Mouse (Mus musculus): Measurements from ENCODE around the gene Washc4. TPM values are rescaled to one million over a fixed set of nuclear protein-coding genes. Genes with fewer than 3 reads are reported as not detected.

Washc4 gene
- polyA plus RNA-seq, 1 experiment from 2014 or later, result 21.7 TPM

DNA sequence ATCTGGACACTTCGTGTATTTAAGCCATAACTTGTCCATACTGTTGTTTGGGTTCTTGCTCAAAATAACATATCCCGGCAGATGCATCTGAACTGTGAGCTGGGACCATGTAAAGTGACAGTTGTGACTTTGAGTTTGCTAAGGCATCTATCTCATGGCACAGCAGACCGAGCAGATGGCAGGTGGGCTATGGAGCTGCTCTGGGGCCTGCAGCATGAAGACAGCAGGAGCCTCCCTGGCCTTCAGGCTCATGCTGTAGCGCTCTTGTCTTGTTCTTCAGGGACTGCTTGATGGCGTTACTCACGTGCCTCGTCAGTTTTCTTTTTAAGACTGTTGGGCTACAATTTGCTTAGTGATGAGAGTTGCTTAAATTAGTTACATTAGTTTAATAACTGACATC, 49.1 kb downstream of the Washc4 start:
- H3K27ac ChIP-seq, result no peak overlapping the region
- peaks cover 46% of the 10 kb centered on the region for H3K36me3 ChIP-seq (ENCODE audit: insufficient read depth, low read length)
- no peak overlapping the region for H3K9ac ChIP-seq (ENCODE audit: low read depth, low read length)
- H3K4me1 ChIP-seq (replicated peaks; ENCODE audit: insufficient read depth, low read length), result no peaks in the 10 kb centered on the region
- no peak for TF ChIP-seq CTCF (IDR thresholded peaks at IDR 0.05; ENCODE audit: low read depth)
- ATAC-seq (replicated peaks; ENCODE audit: low FRiP score, low read depth), result no peak
- no peaks in the 10 kb centered on the region for H3K27me3 ChIP-seq (ENCODE audit: insufficient read depth, low read length)
- no peak overlapping the region for H3K4me3 ChIP-seq (replicated peaks; ENCODE audit: low read depth, low read length)
- DNase-seq (ENCODE audit: low spot score), result no peak
- no peak overlapping the region for H3K4me2 ChIP-seq (ENCODE audit: low read length)
- H3K9me3 ChIP-seq (replicated peaks; ENCODE audit: low read length), result no peaks in the 10 kb centered on the region
- WGBS, result 90% methylated on average over 7 of the region's 7 CpGs

- no peak overlapping the region for H3K9ac ChIP-seq (ENCODE audit: low read depth, low read length)
- H3K4me2 ChIP-seq (ENCODE audit: low read length), result no peak overlapping the region
- H3K9me3 ChIP-seq (replicated peaks; ENCODE audit: low read length), result no peaks in the 10 kb centered on the region
- peaks cover 43% of the 10 kb centered on the region for H3K36me3 ChIP-seq (ENCODE audit: insufficient read depth, low read length)
- H3K4me1 ChIP-seq (replicated peaks; ENCODE audit: insufficient read depth, low read length), result no peaks in the 10 kb centered on the region
- no peak overlapping the region for H3K4me3 ChIP-seq (replicated peaks; ENCODE audit: low read depth, low read length)
- H3K27ac ChIP-seq, result no peak overlapping the region
- ATAC-seq (replicated peaks; ENCODE audit: low FRiP score, low read depth) (no peak), DNase-seq (ENCODE audit: low spot score) (no peak)
- 89% methylated on average over 5 of the region's 5 CpGs for WGBS
- no peaks in the 10 kb centered on the region for H3K27me3 ChIP-seq (ENCODE audit: insufficient read depth, low read length)
- no peak for TF ChIP-seq CTCF (IDR thresholded peaks at IDR 0.05; ENCODE audit: low read depth)
Measured at GRCm38 (mm10) chr10:83594526-83594925, 51.0 kb downstream of the Washc4 start.

DNA sequence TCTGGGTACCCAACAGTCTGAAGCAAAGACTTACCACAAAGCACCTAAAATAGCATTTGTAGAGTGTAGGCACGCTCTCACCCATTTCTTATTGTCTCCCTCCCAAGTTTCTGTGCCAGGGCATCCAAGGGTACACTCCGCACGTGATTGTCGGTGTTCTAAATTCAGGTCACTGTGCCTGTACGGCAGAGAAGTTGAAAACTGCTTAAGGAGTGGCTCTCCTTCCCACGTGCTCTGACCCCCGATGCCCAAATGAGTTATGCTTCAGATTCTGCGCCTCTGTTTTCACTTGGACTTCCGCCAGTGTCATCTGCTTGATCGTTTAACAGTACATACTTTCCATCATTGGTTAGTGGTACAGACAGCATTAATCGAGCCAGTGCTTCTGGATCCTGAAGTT, 57.1 kb downstream of the Washc4 start:
- Histone ChIP-seq H3K4me3 (replicated peaks; ENCODE audit: low read depth, low read length) (no peak overlapping the region), H3K27me3 (ENCODE audit: insufficient read depth, low read length) (no peaks in the 10 kb centered on the region)

DNA sequence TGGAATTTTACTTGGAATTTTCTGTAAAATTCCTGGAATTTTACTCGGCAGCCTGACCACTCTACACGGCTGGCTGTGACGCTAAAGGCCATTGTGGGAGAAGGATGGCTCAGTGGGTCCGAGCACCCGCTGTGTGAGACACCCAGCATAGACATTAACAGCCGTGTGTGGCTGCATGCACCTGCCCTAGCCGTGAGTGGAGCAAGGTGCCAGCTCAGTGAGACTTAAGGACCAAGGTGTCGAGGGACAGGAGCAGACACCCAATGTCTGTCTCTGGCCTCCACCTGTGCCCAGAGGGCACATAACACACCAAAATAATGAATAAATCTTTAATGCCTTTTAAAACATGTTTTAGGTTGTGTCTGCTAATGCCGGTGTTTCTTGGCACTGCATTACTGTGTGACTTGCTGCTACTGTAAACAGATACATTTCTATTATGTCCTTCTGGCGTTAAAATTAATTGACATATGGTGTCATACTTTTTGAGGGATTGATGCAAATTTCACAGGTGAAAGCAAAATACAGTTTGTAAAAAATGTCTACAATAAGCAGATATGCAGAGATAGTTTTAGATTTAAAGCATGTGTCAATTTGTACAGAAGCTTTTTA, 60.5 kb downstream of the Washc4 start:
- Histone ChIP-seq H3K4me1 (replicated peaks; ENCODE audit: insufficient read depth, low read length) (no peaks in the 10 kb centered on the region), H3K4me2 (ENCODE audit: low read length) (no peak overlapping the region), H3K9ac (ENCODE audit: low read depth, low read length) (no peak overlapping the region), H3K9me3 (replicated peaks; ENCODE audit: low read length) (no peaks in the 10 kb centered on the region), H3K27ac (no peak overlapping the region), H3K4me3 (replicated peaks; ENCODE audit: low read depth, low read length) (no peak overlapping the region), H3K36me3 (ENCODE audit: insufficient read depth, low read length) (0 out of 2 replicates have a peak, but pooled peaks cover 30% of the 10 kb centered on the region), H3K27me3 (ENCODE audit: insufficient read depth, low read length) (no peaks in the 10 kb centered on the region)
- DNase-seq (ENCODE audit: low spot score) (no peak), ATAC-seq (replicated peaks; ENCODE audit: low FRiP score, low read depth) (no peak)
- 91% methylated on average over 10 of the region's 10 CpGs for WGBS
- TF ChIP-seq CTCF (IDR thresholded peaks at IDR 0.05; ENCODE audit: low read depth), result no peak

More for the DNA sequence above, 57.1 kb downstream of the Washc4 start:
- 64% methylated on average over 11 of the region's 11 CpGs for WGBS
- no peak overlapping the region for H3K27ac ChIP-seq
- no peak for ATAC-seq (replicated peaks; ENCODE audit: low FRiP score, low read depth)
- TF ChIP-seq CTCF (IDR thresholded peaks at IDR 0.05; ENCODE audit: low read depth), result no peak
- H3K4me2 ChIP-seq (ENCODE audit: low read length), result no peak overlapping the region
- no peak for DNase-seq (ENCODE audit: low spot score)
- H3K9me3 ChIP-seq (replicated peaks; ENCODE audit: low read length), result no peaks in the 10 kb centered on the region
- H3K4me1 ChIP-seq (replicated peaks; ENCODE audit: insufficient read depth, low read length), result no peaks in the 10 kb centered on the region
- H3K36me3 ChIP-seq (ENCODE audit: insufficient read depth, low read length), result 0 out of 2 replicates have a peak, but pooled peaks cover 40% of the 10 kb centered on the region
- no peak overlapping the region for H3K9ac ChIP-seq (ENCODE audit: low read depth, low read length)

- H3K27me3 ChIP-seq (ENCODE audit: insufficient read depth, low read length), result no peaks in the 10 kb centered on the region
- WGBS, result 63% methylated on average over 8 of the region's 8 CpGs
- no peak overlapping the region for H3K9ac ChIP-seq (ENCODE audit: low read depth, low read length)
- peaks cover 23% of the 10 kb centered on the region; the same call in 1 of the 2 replicates for H3K36me3 ChIP-seq (ENCODE audit: insufficient read depth, low read length)
- H3K9me3 ChIP-seq (replicated peaks; ENCODE audit: low read length), result no peaks in the 10 kb centered on the region
- H3K27ac ChIP-seq, result no peak overlapping the region
- no peak for TF ChIP-seq CTCF (IDR thresholded peaks at IDR 0.05; ENCODE audit: low read depth)
- ATAC-seq (replicated peaks; ENCODE audit: low FRiP score, low read depth) (no peak), DNase-seq (ENCODE audit: low spot score) (no peak)
- no peaks in the 10 kb centered on the region for H3K4me1 ChIP-seq (replicated peaks; ENCODE audit: insufficient read depth, low read length)
- H3K4me3 ChIP-seq (replicated peaks; ENCODE audit: low read depth, low read length), result no peak overlapping the region
- H3K4me2 ChIP-seq (ENCODE audit: low read length), result no peak overlapping the region
Measured at GRCm38 (mm10) chr10:83605637-83606183, 62.2 kb downstream of the Washc4 start.

DNA sequence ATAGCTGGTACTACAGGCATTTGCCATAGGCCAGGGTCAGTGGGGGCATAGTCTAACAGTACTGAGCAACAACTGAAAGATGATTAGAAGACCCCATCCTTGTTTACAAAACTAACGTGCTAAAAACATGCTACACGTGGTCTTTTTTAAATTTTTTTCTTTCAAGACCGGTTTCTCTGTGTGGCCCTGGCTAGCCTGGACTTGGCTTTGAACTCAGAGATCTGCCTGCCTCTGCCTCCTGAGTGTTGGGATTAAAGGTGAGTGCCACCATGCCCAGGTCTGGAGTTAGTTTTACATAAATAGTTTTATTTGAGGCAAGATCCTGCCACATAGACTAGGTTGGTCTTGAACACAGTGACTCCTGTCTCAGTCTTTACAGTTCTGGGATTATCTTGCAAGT, 63.6 kb downstream of the Washc4 start:
- H3K27me3 ChIP-seq (ENCODE audit: insufficient read depth, low read length), result no peaks in the 10 kb centered on the region
- H3K4me1 ChIP-seq (replicated peaks; ENCODE audit: insufficient read depth, low read length), result no peaks in the 10 kb centered on the region
- no peak overlapping the region for H3K27ac ChIP-seq
- H3K9ac ChIP-seq (ENCODE audit: low read depth, low read length), result no peak overlapping the region
- H3K4me3 ChIP-seq (replicated peaks; ENCODE audit: low read depth, low read length), result no peak overlapping the region
- H3K36me3 ChIP-seq (ENCODE audit: insufficient read depth, low read length), result peaks cover 20% of the 10 kb centered on the region; the same call in 1 of the 2 replicates
- no peak for TF ChIP-seq CTCF (IDR thresholded peaks at IDR 0.05; ENCODE audit: low read depth)
- H3K9me3 ChIP-seq (replicated peaks; ENCODE audit: low read length), result no peaks in the 10 kb centered on the region
- no peak for ATAC-seq (replicated peaks; ENCODE audit: low FRiP score, low read depth)
- DNase-seq (ENCODE audit: low spot score), result no peak
- H3K4me2 ChIP-seq (ENCODE audit: low read length), result no peak overlapping the region
- 95% methylated on average over 3 of the region's 3 CpGs for WGBS
